Mouse (Mus musculus) liver, postnatal 0 days (tissue): ENCODE measurements around the gene 3110040M04Rik.

Experiments used
- CTCF ChIP-seq: sonication (generic); IDR thresholded peaks from 2 replicates; pipeline ENCODE4 v1.5.1; 2016; ENCODE audit warnings: antibody characterized with exemption, low read depth
- EP300 ChIP-seq: IDR thresholded peaks from 2 replicates; pipeline ENCODE4 v1.6.1; 2016; ENCODE audit warnings: antibody characterized with exemption, low read depth, mild to moderate bottlenecking

DNA sequence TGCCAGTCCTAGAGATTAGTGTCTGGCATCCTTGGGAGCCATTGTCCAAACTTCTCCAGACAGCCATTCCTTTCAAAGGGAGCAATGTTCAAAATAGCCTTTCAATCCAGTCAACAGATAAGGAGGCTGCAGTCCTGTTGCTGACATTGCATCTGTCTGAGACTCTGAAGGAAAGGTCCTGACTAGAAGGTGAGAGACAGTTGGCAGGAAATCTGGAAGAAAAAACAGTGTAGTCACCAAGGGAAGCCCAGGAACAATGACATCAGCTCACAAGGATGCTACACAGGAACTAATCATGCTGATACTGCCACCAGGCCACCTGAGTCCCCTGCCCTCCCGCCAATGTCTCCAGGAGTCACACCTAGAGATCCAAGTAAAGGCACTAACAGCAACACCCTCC, 19.5 kb downstream of the 3110040M04Rik start:
- TF ChIP-seq CTCF (no peak), EP300 (no peak)
